8 mouse cellular contexts compared by ENCODE assay signal in the genomic region with DNA sequence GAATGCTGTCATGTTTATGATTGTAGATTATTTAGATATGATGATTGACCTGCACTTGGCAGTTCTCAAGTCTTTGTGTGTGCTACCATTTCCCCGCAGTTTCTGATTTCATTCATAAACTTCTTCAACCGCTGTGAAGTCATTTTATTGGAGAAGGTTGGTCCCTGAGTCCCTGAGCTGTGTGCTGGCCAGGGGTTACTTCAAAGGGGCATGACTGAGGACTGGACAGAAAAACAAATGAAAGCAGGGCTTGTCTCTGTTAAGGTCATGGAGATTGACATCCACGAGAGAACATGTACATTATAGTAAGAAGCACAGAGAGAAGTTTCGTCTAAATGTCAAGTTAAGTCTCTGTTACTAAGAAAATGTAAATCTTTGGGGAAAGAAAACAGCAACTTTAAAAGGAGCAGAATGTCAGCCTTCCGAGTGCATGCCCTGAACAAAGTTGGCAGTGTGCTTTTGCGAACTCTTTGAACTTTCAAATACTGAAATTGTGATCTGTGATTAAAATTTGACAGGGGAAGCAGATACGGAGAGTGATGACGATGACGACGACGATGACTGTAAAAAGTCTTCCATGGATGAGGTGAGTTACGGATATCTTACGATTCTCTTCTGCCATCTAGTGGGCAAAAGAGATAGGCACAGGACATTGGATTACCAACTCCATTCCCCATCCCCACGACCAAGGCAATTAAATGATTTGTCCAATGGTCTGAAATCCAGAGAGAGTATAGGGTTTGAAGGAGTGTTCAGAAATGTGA.
DNase-seq lines count a peak whose midpoint lies in the region; ATAC-seq and TF ChIP-seq lines count a peak whose summit lies in the region.

No protein-coding gene starts in this region.

- H3K9ac ChIP-seq in embryonic facial prominence, embryonic 12.5 days, result no peak overlapping the region
- no peak overlapping the region for H3K9ac ChIP-seq in heart, postnatal 0 days (replicated peaks; ENCODE audit: low read depth, low read length)
- no peak overlapping the region for H3K9ac ChIP-seq in liver, embryonic 14.5 days (replicated peaks)
- no peak overlapping the region for H3K9ac ChIP-seq in neural tube, embryonic 13.5 days

- no peaks in the 10 kb centered on the region for H3K4me1 ChIP-seq in embryonic facial prominence, embryonic 12.5 days
- H3K4me1 ChIP-seq in heart, postnatal 0 days (ENCODE audit: control insufficient read depth, insufficient read depth), result no peaks in the 10 kb centered on the region
- no peaks in the 10 kb centered on the region for H3K4me1 ChIP-seq in liver, embryonic 14.5 days (replicated peaks; ENCODE audit: control insufficient read depth in 2 of 2, insufficient read depth in 2 of 2, low read length in 1 of 2)
- peaks cover 7% of the 10 kb centered on the region for H3K4me1 ChIP-seq in neural tube, embryonic 13.5 days (replicated peaks)

- peak; percentile 57 for DNase-seq in adrenal gland, adult 2 months
- no peak for DNase-seq in adrenal gland, postnatal 4 days (ENCODE audit: low spot score in 2 of 2)
- DNase-seq in adrenal gland, postnatal 14 days, result peak; percentile 64
- DNase-seq in heart, postnatal 0 days (ENCODE audit: low spot score), result peak; percentile 54
- peak; percentile 52 for DNase-seq in kidney, postnatal 10 days
- peak in 1 of 3 experiments; percentile 6 for DNase-seq in liver, embryonic 14.5 days (ENCODE audit: low read depth in 3 of 3, low spot score in 3 of 3)

- H3K4me3 ChIP-seq in embryonic facial prominence, embryonic 12.5 days, result peak overlapping the region; percentile 22; the same call in 1 of the 2 replicates
- H3K4me3 ChIP-seq in heart, postnatal 0 days (ENCODE audit: low read depth, low read length), result no peak overlapping the region
- H3K4me3 ChIP-seq in liver, embryonic 14.5 days (ENCODE audit: insufficient read depth in 1 of 2, low read depth in 2 of 2, low read length in 2 of 2), result no peak overlapping the region
- H3K4me3 ChIP-seq in neural tube, embryonic 13.5 days, result peak overlapping the region; percentile 15; the same call in 1 of the 2 replicates

- H3K27me3 ChIP-seq in embryonic facial prominence, embryonic 12.5 days, result no peaks in the 10 kb centered on the region
- no peaks in the 10 kb centered on the region for H3K27me3 ChIP-seq in heart, postnatal 0 days (ENCODE audit: control insufficient read depth, insufficient read depth, low read length)
- H3K27me3 ChIP-seq in liver, embryonic 14.5 days (ENCODE audit: control insufficient read depth, insufficient read depth, low read length), result no peaks in the 10 kb centered on the region
- 0 out of 2 replicates have a peak, but pooled peaks cover 3% of the 10 kb centered on the region for H3K27me3 ChIP-seq in neural tube, embryonic 13.5 days

- TF ChIP-seq EP300 in heart, postnatal 0 days (IDR thresholded peaks at IDR 0.05; ENCODE audit: low read depth), result no peak
- no peak for TF ChIP-seq EP300 in liver, embryonic 14.5 days (IDR thresholded peaks at IDR 0.05; ENCODE audit: low read depth)

- no peak for ATAC-seq in embryonic facial prominence, embryonic 12.5 days (ENCODE audit: insufficient number of reproducible peaks, insufficient read depth, low FRiP score, low TSS enrichment)
- ATAC-seq in heart, postnatal 0 days (ENCODE audit: insufficient read depth, low read depth), result 0 out of 2 replicates have a peak, but pooled peaks have one; percentile 51
- ATAC-seq in liver, embryonic 14.5 days (ENCODE audit: insufficient read depth), result no peak
- peak; percentile 63; the same call in 1 of the 2 replicates for ATAC-seq in neural tube, embryonic 13.5 days (ENCODE audit: low read depth)

- 9% methylated on average over 14 of the region's 14 CpGs for WGBS in embryonic facial prominence, embryonic 12.5 days
- WGBS in heart, postnatal 0 days, result 10% methylated on average over 14 of the region's 14 CpGs
- 10% methylated on average over 14 of the region's 14 CpGs for WGBS in liver, embryonic 14.5 days (ENCODE audit: insufficient replicate concordance)
- WGBS in neural tube, embryonic 13.5 days, result 10% methylated on average over 14 of the region's 14 CpGs

- no peaks in the 10 kb centered on the region for H3K36me3 ChIP-seq in embryonic facial prominence, embryonic 12.5 days
- no peaks in the 10 kb centered on the region for H3K36me3 ChIP-seq in heart, postnatal 0 days (replicated peaks; ENCODE audit: control insufficient read depth, insufficient read depth, low read length)
- H3K36me3 ChIP-seq in liver, embryonic 14.5 days (replicated peaks; ENCODE audit: control insufficient read depth, insufficient read depth, low read depth), result no peaks in the 10 kb centered on the region
- no peaks in the 10 kb centered on the region for H3K36me3 ChIP-seq in neural tube, embryonic 13.5 days

- peak overlapping the region; percentile 44 for H3K4me2 ChIP-seq in embryonic facial prominence, embryonic 12.5 days (replicated peaks)
- peak overlapping the region; percentile 42; the same call in 1 of the 2 replicates for H3K4me2 ChIP-seq in heart, postnatal 0 days (ENCODE audit: low read depth, low read length)
- H3K4me2 ChIP-seq in liver, embryonic 14.5 days (ENCODE audit: low read depth), result no peak overlapping the region
- H3K4me2 ChIP-seq in neural tube, embryonic 13.5 days, result peak overlapping the region; percentile 45

- no peaks in the 10 kb centered on the region for H3K9me3 ChIP-seq in embryonic facial prominence, embryonic 12.5 days
- no peaks in the 10 kb centered on the region for H3K9me3 ChIP-seq in heart, postnatal 0 days (replicated peaks; ENCODE audit: control insufficient read depth, low read length)
- H3K9me3 ChIP-seq in liver, embryonic 14.5 days (ENCODE audit: control insufficient read depth, low read length), result no peaks in the 10 kb centered on the region
- H3K9me3 ChIP-seq in neural tube, embryonic 13.5 days, result no peaks in the 10 kb centered on the region

- TF ChIP-seq CTCF in heart, postnatal 0 days (IDR thresholded peaks at IDR 0.05; ENCODE audit: low read depth), result peak; percentile 85
- TF ChIP-seq CTCF in liver, embryonic 14.5 days (IDR thresholded peaks at IDR 0.05; ENCODE audit: low read depth), result peak; percentile 61

- H3K27ac ChIP-seq in embryonic facial prominence, embryonic 12.5 days, result no peak overlapping the region
- no peak overlapping the region for H3K27ac ChIP-seq in heart, postnatal 0 days (ENCODE audit: low read depth)
- H3K27ac ChIP-seq in liver, embryonic 14.5 days, result no peak overlapping the region
- H3K27ac ChIP-seq in neural tube, embryonic 13.5 days (replicated peaks), result no peak overlapping the region

Comparison
In these comparisons a context has a peak if more than half of its experiments do, and no peak if none do; other contexts are left out.
1. DNase-seq: peak in adrenal gland, adult 2 months (single experiment), adrenal gland, postnatal 14 days (single experiment), heart, postnatal 0 days (single experiment) and kidney, postnatal 10 days (single experiment); none in adrenal gland, postnatal 4 days (0 of 2).
2. ATAC-seq: peak in heart, postnatal 0 days (single experiment) and neural tube, embryonic 13.5 days (single experiment); none in embryonic facial prominence, embryonic 12.5 days (single experiment) and liver, embryonic 14.5 days (single experiment).
3. H3K4me3 ChIP-seq: peak in embryonic facial prominence, embryonic 12.5 days (single experiment) and neural tube, embryonic 13.5 days (single experiment); none in heart, postnatal 0 days (single experiment) and liver, embryonic 14.5 days (0 of 2).